Mouse (Mus musculus) adrenal gland, adult 2 months (tissue): ENCODE measurements around the gene Smyd3. TPM values are rescaled to one million over a fixed set of nuclear protein-coding genes. Genes with fewer than 3 reads are reported as not detected.
"Not testable (repeated sequence)": the region's sequence is repeated elsewhere in the genome, so short reads cannot be mapped to it uniquely, and the experiment has no call there.

ENCODE experiments used
- DNase-seq: peaks from one replicate; pipeline ENCODE4 v3.0.0; 2021
- polyA plus RNA-seq: library from polyadenylated mRNA; depleted of rRNA; stranded (reverse); fragments of >200 nt; gene quantifications from 2 replicates; pipeline ENCODE4 v1.2.3, GENCODE M21; 2012
- total RNA-seq, 2 experiments: library from RNA; stranded (reverse); gene quantifications; 2 replicates each; pipeline ENCODE4 v1.2.3; 2021

The Smyd3 gene
- total and polyA plus RNA-seq, 3 experiments = 0.80 to 7.1 (median 5.0) TPM

DNA sequence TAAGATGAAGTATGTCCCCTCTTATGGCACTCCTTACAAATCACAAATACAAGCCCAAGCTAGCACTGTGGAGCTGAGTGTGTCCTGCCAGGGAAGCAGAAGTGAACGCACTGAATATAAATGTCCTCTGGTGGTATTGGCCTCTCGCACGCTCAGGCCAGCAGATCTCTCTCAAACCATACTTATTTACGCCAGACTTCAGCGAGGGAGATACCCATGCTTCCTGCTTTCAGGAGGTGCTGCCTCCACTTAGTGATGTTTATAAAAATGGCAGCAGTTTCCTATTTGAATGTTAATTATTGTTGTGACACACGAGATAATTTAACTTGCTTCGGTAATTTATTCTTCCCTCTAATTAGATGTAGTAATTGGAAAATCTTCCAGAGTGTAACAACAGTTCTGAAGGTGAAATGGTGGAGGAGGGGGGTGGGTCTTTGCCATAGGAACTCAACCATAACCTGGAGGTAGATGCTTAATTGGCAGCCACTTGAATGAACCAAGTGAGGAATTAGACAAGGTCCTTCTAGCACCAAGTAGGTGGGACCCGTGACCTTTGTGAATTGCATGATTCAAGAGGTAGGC is 224.0 kb downstream of the Smyd3 start:
- DNase-seq = no peak

DNA sequence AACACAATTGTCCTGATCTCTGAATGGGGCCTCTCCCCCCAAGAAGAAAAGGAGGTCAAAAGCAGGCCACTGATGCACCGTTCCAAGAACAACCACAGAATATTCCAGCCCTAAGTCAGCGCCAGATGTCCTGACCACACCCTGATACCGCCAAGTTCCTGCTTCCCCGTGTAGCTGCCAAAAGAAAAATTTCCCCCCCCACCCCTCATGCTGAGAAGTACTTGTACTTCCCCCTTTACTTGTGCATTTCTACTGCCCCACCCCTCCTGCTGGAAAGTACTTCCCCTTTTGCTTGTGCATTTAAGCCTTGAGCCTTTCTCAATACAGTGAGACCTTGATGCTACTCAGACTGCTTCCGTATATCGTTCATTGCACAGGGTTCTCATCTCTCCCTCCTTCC is 227.7 kb downstream of the Smyd3 start:
- not testable (repeated sequence) for DNase-seq

GRCm38 (mm10) chr1:179289744-179290143 is 228.1 kb downstream of the Smyd3 start:
- no peak for DNase-seq

GRCm38 (mm10) chr1:179286748-179287147 is 231.1 kb downstream of the Smyd3 start:
- no peak for DNase-seq

GRCm38 (mm10) chr1:179282821-179283220 is 235.0 kb downstream of the Smyd3 start:
- DNase-seq = no peak

DNA sequence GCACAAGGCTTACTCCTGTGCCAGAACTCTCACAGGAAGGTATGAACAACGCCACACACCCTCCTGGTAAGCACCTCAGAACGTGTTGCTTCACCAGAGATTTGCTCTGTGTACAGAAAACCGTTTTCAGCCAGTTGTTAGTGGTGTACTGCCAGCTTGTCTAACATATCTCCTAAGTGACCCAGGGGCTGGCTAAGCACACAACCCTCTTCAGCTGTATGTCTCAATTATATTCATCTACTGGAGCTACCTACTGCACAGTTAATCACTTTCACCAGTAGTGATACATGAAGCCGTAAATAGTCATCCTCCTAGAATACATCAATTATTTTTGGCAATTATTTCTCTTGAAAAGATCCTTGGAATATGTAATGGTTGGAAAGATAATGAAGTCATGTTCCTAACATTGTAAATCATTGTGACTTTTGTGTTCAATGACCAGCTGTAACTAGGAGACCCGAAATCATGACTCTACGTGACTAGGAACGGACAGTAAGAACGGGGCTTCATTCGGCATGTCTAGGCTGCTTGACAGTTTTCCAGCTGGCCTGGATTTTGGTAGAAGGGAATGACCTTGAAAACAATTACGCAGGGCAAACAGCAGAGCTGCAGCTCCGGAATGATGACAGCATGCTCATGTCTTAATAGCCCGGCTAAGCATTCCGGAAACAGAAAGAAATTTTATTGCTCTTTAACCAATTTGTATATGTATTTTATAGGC is 236.3 kb downstream of the Smyd3 start:
- peak; percentile 80 for DNase-seq

- DNase-seq = no peak
Observed at GRCm38 (mm10) chr1:179279116-179279515, 238.7 kb downstream of the Smyd3 start.

DNA sequence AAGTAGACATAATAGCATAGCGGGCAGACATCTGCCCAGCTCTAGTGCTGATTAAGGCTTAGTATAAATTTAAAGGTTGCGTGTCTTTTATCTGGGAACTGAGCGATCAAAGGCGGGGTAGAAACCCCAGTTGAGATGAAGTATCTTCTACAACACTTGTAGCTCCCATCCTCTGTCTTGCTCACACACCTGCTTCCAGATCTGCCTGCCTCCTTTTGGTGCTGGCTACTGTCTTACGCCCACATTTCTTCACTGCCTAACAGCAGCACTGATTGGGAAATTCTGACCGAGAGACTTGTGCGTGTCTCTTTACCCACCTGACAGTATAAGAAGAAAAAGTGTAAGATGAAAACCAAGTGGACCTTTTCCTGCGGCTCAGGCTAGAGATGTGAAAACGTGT is 240.5 kb downstream of the Smyd3 start:
- no peak for DNase-seq

GRCm38 (mm10) chr1:179276866-179277265 is 241.0 kb downstream of the Smyd3 start:
- no peak for DNase-seq

- DNase-seq = no peak
Observed at GRCm38 (mm10) chr1:179272926-179273325, 244.9 kb downstream of the Smyd3 start.

- no peak for DNase-seq
Observed at GRCm38 (mm10) chr1:179272351-179272750, 245.5 kb downstream of the Smyd3 start.

- no peak for DNase-seq
Observed at GRCm38 (mm10) chr1:179266936-179267335, 250.9 kb downstream of the Smyd3 start.

GRCm38 (mm10) chr1:179261496-179261966 is 256.3 kb downstream of the Smyd3 start:
- no peak for DNase-seq

DNA sequence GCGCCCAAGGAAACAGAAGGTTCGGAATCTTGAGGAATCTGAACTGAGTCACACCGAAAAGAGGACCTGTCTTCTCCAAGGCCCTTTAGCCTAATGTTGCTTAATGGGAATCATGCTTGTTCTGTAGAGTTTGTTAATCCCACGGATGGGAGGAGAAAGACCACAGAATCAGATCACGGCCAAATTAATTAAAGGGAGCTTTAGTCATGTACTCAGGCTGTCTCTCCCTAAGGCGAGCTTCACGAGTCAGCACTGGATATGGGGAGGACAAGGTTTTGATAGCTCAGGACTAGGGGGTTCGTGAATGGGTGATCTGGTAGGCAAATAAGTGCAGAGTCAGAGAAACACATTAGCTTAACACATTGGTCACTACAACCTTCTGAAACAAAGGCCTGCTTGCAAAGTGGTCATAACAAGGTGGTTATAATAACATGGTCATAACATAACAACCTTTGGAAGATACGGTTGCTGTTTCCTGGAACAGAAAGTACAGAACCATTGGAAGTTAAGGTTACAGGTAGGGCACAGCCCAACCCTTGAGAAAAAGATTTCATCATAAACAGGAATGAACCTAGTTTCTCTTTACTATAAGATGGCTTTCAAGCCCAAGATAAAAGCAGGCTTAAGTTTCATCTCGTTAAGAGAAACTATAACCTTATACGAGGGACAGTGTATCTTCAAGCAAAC is 261.9 kb downstream of the Smyd3 start:
- no peak for DNase-seq

GRCm38 (mm10) chr1:179254531-179254930 is 263.3 kb downstream of the Smyd3 start:
- DNase-seq = no peak

DNA sequence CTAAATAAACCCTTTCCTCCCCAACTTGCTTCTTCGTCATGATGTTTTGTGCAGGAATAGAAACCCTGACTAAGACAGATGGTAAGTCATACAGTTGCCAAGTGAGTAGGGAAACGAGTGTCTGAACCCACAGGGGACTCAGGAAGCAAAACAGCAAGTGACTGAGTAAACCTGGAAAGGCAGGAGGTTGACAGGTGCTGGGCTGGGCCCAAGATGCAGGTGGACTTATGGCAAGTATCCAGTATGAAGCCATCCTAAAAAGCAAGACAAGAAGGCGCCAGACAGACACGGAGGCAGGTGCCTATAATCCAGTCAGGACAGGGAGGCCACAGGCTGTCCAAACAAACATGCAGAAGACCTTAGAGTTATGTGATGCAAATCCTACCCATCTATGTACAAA is 265.2 kb downstream of the Smyd3 start:
- no peak for DNase-seq

GRCm38 (mm10) chr1:179250388-179250787 is 267.5 kb downstream of the Smyd3 start:
- no peak for DNase-seq

DNA sequence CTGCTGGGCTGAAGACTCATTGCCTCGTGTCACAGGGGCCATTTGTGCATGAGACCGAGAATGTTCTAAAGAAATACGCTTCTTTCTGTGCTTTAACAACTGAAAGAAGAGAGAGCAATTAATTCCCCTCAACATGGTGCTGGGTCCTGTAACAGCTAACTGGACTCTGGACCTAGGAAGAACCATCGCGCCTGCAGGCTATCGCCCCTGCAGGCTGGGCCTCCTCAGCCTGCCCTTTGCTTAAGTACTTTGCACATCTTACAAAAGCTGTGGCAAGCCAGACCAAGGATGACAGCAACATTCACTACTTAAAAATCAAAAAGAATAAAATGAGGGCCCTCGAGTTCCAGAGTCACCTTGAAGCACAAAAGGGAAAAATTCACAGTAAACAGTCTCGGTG is 274.3 kb downstream of the Smyd3 start:
- DNase-seq = no peak

- no peak for DNase-seq
Observed at GRCm38 (mm10) chr1:179240663-179241279, 277.1 kb downstream of the Smyd3 start.

DNA sequence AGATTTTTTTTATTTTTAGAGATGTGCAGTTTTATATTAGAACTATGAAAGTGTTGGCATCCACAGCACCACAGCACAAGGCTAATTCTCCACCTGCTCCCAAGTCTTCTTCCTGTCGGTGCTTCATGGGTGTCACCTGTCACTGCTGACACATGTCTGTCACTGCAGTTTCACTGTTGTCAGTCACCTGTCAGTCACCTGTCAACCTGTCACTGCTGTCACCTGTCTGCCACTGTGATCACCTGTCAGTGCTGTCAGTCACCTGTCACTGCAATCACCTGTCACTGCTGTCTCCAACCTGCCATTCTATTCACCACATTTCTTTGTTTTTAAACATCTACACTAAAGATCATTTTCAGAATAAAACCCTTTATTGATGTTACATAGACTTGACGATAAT is 279.2 kb downstream of the Smyd3 start:
- DNase-seq = no peak

DNA sequence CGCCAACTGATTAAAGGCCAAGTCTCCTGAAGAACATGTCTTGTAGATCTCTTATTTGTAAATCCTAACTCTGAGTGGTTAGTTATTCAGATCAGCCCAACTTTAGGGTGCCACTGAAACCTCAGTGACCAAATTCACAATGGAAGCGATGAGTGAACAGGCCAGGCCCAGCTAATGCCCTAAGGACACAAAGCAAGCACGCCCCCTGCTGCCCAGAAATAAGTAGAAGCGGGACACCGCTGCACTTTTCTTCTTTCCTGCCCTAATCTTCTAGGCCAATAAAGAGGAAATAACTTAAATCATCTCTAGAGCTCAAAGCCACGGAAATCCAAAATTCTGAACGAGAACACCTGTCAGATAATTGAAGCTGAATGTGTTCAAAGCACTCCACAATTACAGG is 279.9 kb downstream of the Smyd3 start:
- peak; percentile 33 for DNase-seq

- no peak for DNase-seq
Observed at GRCm38 (mm10) chr1:179236217-179236840, 281.5 kb downstream of the Smyd3 start.
